Comparison of ENCODE assay signal across 25 mouse cellular contexts in the genomic region with DNA sequence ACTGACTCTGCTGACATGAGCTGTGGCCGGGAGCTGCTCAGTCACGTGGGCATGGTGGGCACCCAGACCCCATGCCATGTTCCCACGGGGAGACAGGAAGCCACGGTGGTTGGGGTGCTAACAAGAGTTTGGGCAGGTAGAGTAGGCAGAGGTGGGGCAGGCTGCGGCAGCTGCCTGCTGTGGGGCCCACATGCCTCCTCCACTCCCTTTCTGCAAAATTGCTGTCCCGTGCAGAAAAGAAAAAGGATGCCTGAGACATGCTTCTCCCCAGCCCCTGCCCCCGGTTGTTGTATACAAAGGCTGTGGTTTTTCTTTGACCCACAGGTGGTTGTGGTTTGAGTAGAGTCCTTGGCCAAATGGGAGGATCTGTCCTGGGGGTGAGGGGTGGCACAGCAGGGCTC. TPM values are rescaled to one million over a fixed set of nuclear protein-coding genes. Genes with fewer than 3 reads are reported as not detected.
DNase-seq lines count a peak whose midpoint lies in the region; ATAC-seq and TF ChIP-seq lines count a peak whose summit lies in the region.
"Had no signal": no experiment of that assay in that cellular context is flagged by ENCODE, and none has a peak within 500 bp of the region (broad histone marks: within the 10 kb centered on the region; RNA-seq: fewer than 3 reads in every experiment).

No protein-coding gene starts in this region.

- no peaks in the 10 kb centered on the region for H3K27me3 ChIP-seq in forebrain, embryonic 10.5 days (ENCODE audit: poor library complexity, severe bottlenecking)
- H3K27me3 ChIP-seq in forebrain, embryonic 14.5 days (replicated peaks; ENCODE audit: control insufficient read depth, insufficient read depth, low read length), result no peaks in the 10 kb centered on the region
- H3K27me3 ChIP-seq in Patski, result no peaks in the 10 kb centered on the region
- H3K27me3 ChIP-seq in splenic B cell, adult 2 months (ENCODE audit: control insufficient read depth, insufficient read depth, low read length, poor library complexity, severe bottlenecking), result no peaks in the 10 kb centered on the region
- no peaks in the 10 kb centered on the region for H3K27me3 ChIP-seq in midbrain, embryonic 11.5 days (ENCODE audit: control insufficient read depth, insufficient read depth, low read length)
- H3K27me3 ChIP-seq: embryonic facial prominence, embryonic 12.5 days; intestine, embryonic 15.5 days had no signal

- POLR2A ChIA-PET in Patski (lab: Charles Lee), result no interaction called here

- H3K27ac ChIP-seq in forebrain, embryonic 10.5 days, result no peak overlapping the region
- no peak overlapping the region for H3K27ac ChIP-seq in forebrain, embryonic 14.5 days (ENCODE audit: low read depth, low read length)
- H3K27ac ChIP-seq in midbrain, embryonic 11.5 days (ENCODE audit: low read depth, low read length), result no peak overlapping the region
- H3K27ac ChIP-seq: embryonic facial prominence, embryonic 12.5 days; heart, adult 2 months; intestine, embryonic 15.5 days; liver, embryonic 14.5 days had no signal

- no peak for TF ChIP-seq CTCF in Patski (IDR thresholded peaks at IDR 0.05)

- H3K9me3 ChIP-seq in forebrain, embryonic 10.5 days, result no peaks in the 10 kb centered on the region
- no peaks in the 10 kb centered on the region for H3K9me3 ChIP-seq in forebrain, embryonic 14.5 days (replicated peaks; ENCODE audit: control insufficient read depth, low read length)
- H3K9me3 ChIP-seq in midbrain, embryonic 11.5 days (ENCODE audit: control insufficient read depth, low read length), result no peaks in the 10 kb centered on the region
- H3K9me3 ChIP-seq: embryonic facial prominence, embryonic 12.5 days; intestine, embryonic 15.5 days had no signal

- H3K9ac ChIP-seq in forebrain, embryonic 14.5 days (ENCODE audit: low read length), result no peak overlapping the region
- H3K9ac ChIP-seq in midbrain, embryonic 11.5 days (ENCODE audit: low read length), result no peak overlapping the region
- H3K9ac ChIP-seq: embryonic facial prominence, embryonic 12.5 days; intestine, embryonic 15.5 days; liver, embryonic 14.5 days had no signal

- no peaks in the 10 kb centered on the region; the same call in 1 of the 2 replicates for H3K4me1 ChIP-seq in forebrain, embryonic 10.5 days
- H3K4me1 ChIP-seq in forebrain, embryonic 14.5 days (ENCODE audit: control insufficient read depth, insufficient read depth, low read length), result no peaks in the 10 kb centered on the region
- H3K4me1 ChIP-seq in midbrain, embryonic 11.5 days (ENCODE audit: control insufficient read depth, insufficient read depth, low read length), result no peaks in the 10 kb centered on the region
- H3K4me1 ChIP-seq: embryonic facial prominence, embryonic 12.5 days; intestine, embryonic 15.5 days had no signal

- no peak overlapping the region for H3K4me2 ChIP-seq in forebrain, embryonic 14.5 days (ENCODE audit: low read length)
- H3K4me2 ChIP-seq in midbrain, embryonic 11.5 days, result no peak overlapping the region
- H3K4me2 ChIP-seq: embryonic facial prominence, embryonic 12.5 days; intestine, embryonic 15.5 days had no signal

- no peak for ATAC-seq in forebrain, embryonic 14.5 days
- ATAC-seq in Patski, result no peak
- no peak for ATAC-seq in midbrain, embryonic 11.5 days (ENCODE audit: low FRiP score)
- ATAC-seq: intestine, embryonic 15.5 days had no signal

- in situ Hi-C loops in Patski (cut with MboI; ENCODE audit: low pct_unique_long_range_greater_than_20kb), result no loop called here

- H3K4me3 ChIP-seq in forebrain, embryonic 10.5 days, result no peak overlapping the region
- H3K4me3 ChIP-seq in forebrain, embryonic 14.5 days (ENCODE audit: low read depth, low read length), result no peak overlapping the region
- H3K4me3 ChIP-seq in midbrain, embryonic 11.5 days (ENCODE audit: low read depth, low read length), result no peak overlapping the region
- H3K4me3 ChIP-seq: embryonic facial prominence, embryonic 12.5 days; heart, adult 2 months; intestine, embryonic 15.5 days had no signal

- CTCF ChIA-PET in Patski (lab: Charles Lee), result no interaction called here

- WGBS in forebrain, embryonic 10.5 days, result 83% methylated on average over 7 of the region's 7 CpGs
- 81% methylated on average over 7 of the region's 7 CpGs for WGBS in forebrain, embryonic 14.5 days
- WGBS in midbrain, embryonic 11.5 days, result 85% methylated on average over 7 of the region's 7 CpGs

- DNase-seq in forebrain, embryonic 10.5 days (ENCODE audit: extremely low spot score, low spot score), result peak; percentile 11
- no peak for DNase-seq in forebrain, embryonic 14.5 days (ENCODE audit: low spot score)
- peak; percentile 66 for DNase-seq in 416B (ENCODE audit: low read depth)
- DNase-seq in Patski (ENCODE audit: low read depth, low spot score), result peak; percentile 19
- DNase-seq in splenic B cell, adult 2 months (ENCODE audit: low read depth, low spot score), result peak; percentile 32
- no peak for DNase-seq in midbrain, embryonic 11.5 days (ENCODE audit: low spot score, missing footprints)
- DNase-seq in gastrocnemius, adult 18-20 months (ENCODE audit: low spot score), result no peak
- DNase-seq in kidney, postnatal 10 days, result no peak
- DNase-seq: adrenal gland, postnatal 10 days; cerebellum, postnatal 14 days; heart, adult 2 months; heart, postnatal 36 days; kidney, postnatal 4 days; layer of hippocampus, postnatal 36 days; lung, postnatal 4 days; midbrain, embryonic 14.5 days; retina, postnatal 1 day had no signal

- H3K36me3 ChIP-seq in forebrain, embryonic 10.5 days (replicated peaks), result no peaks in the 10 kb centered on the region
- no peaks in the 10 kb centered on the region for H3K36me3 ChIP-seq in forebrain, embryonic 14.5 days (ENCODE audit: control insufficient read depth, insufficient read depth, low read length)
- H3K36me3 ChIP-seq in splenic B cell, adult 2 months (ENCODE audit: control insufficient read depth, insufficient read depth, low read length, poor library complexity, severe bottlenecking), result no peaks in the 10 kb centered on the region
- no peaks in the 10 kb centered on the region for H3K36me3 ChIP-seq in midbrain, embryonic 11.5 days (ENCODE audit: control insufficient read depth, insufficient read depth, low read length)
- H3K36me3 ChIP-seq: embryonic facial prominence, embryonic 12.5 days; intestine, embryonic 15.5 days had no signal

RNA-seq across cellular contexts. Expression of a gene that starts 24.2 kb away (rescaled TPM):
- not detected in 2 replicates for polyA plus RNA-seq in forebrain, embryonic 10.5 days (2016; fragmentation: Nextera tagmentation; extraction: Ambion mirVana)
- polyA plus RNA-seq in forebrain, embryonic 14.5 days (2014; fragmentation: Nextera tagmentation; extraction: Ambion mirVana), result not detected in 2 replicates
- not detected for polyA plus RNA-seq in Patski (2021)
- polyA plus RNA-seq in midbrain, embryonic 11.5 days (2014; fragmentation: Nextera tagmentation; extraction: Ambion mirVana), result not detected in 2 replicates
- total RNA-seq in gastrocnemius, adult 18-20 months (2021), result not detected
- total RNA-seq: adrenal gland, postnatal 10 days; heart, adult 2 months; heart, postnatal 36 days; layer of hippocampus, postnatal 36 days had no signal
- polyA plus RNA-seq: C2C12; embryonic facial prominence, embryonic 12.5 days; forebrain, embryonic 11.5 days; heart, adult 2 months; intestine, embryonic 15.5 days; limb, embryonic 11.5 days; liver, embryonic 14.5 days; midbrain, embryonic 14.5 days; neural tube, embryonic 14.5 days; urinary bladder, adult 2 months had no signal

RNA-seq across cellular contexts. Expression of a gene that starts 44.2 kb away (rescaled TPM):
- 20.3 and 21.0 TPM in 2 replicates for polyA plus RNA-seq in forebrain, embryonic 10.5 days (2016; fragmentation: Nextera tagmentation; extraction: Ambion mirVana)
- 21.1 and 29.6 TPM in 2 replicates for polyA plus RNA-seq in forebrain, embryonic 14.5 days (2014; fragmentation: Nextera tagmentation; extraction: Ambion mirVana)
- 95.5 TPM for polyA plus RNA-seq in Patski (2021)
- 11.9 and 13.8 TPM in 2 replicates for polyA plus RNA-seq in midbrain, embryonic 11.5 days (2014; fragmentation: Nextera tagmentation; extraction: Ambion mirVana)
- total RNA-seq in gastrocnemius, adult 18-20 months (2021), result 10 to 100 TPM; 68.4 to 69.8 TPM

Comparison
In these comparisons a context has a peak if more than half of its experiments do, and no peak if none do; other contexts are left out.
1. DNase-seq: peak in forebrain, embryonic 10.5 days (single experiment), 416B (single experiment), Patski (single experiment) and splenic B cell, adult 2 months (single experiment); none in forebrain, embryonic 14.5 days (single experiment), midbrain, embryonic 11.5 days (single experiment), gastrocnemius, adult 18-20 months (single experiment) and kidney, postnatal 10 days (single experiment).